Mouse (Mus musculus): Measurements from ENCODE around the gene Arl4d.
"Not testable (repeated sequence)": the region's sequence is repeated elsewhere in the genome, so short reads cannot be mapped to it uniquely, and the experiment has no call there.

- not testable (repeated sequence) for TF ChIP-seq CTCF (conservative IDR thresholded peaks at IDR 0.05; ENCODE audit: insufficient read depth, insufficient read length, low read depth, low read length); POLR2A (IDR thresholded peaks at IDR 0.05; ENCODE audit: low read depth, low read length)
Measured at GRCm38 (mm10) chr11:101646283-101646794, 19.0 kb upstream of the Arl4d start.
